Comparison of ENCODE assay signal across 16 mouse cellular contexts in the genomic region with DNA sequence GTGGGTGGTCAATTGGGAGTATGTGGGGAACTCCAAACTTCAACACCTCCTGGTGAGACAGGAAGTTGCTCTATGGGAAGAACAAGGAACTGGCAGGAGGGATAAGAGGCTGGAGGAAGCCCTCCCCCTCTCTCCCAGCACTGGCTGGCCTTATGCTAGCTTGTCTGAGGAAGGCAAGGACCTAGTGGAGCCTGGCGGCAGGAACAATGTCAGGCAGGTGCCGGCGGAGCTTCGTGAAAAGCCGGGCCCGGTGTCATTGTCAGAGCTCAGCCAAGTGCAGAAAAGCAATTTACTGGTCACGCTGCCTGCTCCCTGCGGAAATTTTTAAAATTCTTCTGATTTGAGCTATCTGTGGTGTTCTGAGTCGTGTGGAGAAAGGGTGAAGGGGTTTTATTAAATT. TPM values are rescaled to one million over a fixed set of nuclear protein-coding genes. Genes with fewer than 3 reads are reported as not detected.
DNase-seq lines count a peak whose midpoint lies in the region; ATAC-seq and TF ChIP-seq lines count a peak whose summit lies in the region.
"Had no signal": no experiment of that assay in that cellular context is flagged by ENCODE, and none has a peak within 500 bp of the region (broad histone marks: within the 10 kb centered on the region; RNA-seq: fewer than 3 reads in every experiment).

No protein-coding gene starts in this region.

- no peaks in the 10 kb centered on the region for H3K36me3 ChIP-seq in forebrain, embryonic 11.5 days (ENCODE audit: control insufficient read depth, insufficient read depth, low read length)
- no peaks in the 10 kb centered on the region for H3K36me3 ChIP-seq in forebrain, embryonic 16.5 days (ENCODE audit: control insufficient read depth, insufficient read depth)
- no peaks in the 10 kb centered on the region for H3K36me3 ChIP-seq in lung, embryonic 16.5 days (ENCODE audit: control insufficient read depth, insufficient read depth, low read length)
- H3K36me3 ChIP-seq in midbrain, embryonic 16.5 days (ENCODE audit: control insufficient read depth, insufficient read depth, low read length): no peaks in the 10 kb centered on the region
- no peaks in the 10 kb centered on the region for H3K36me3 ChIP-seq in stomach, postnatal 0 days (ENCODE audit: control insufficient read depth, insufficient read depth, low read length)
- H3K36me3 ChIP-seq: liver, embryonic 15.5 days had no signal

- intact Hi-C loops in left cerebral cortex, postnatal 4 days (cut with DNase I): loop anchor here (10.0 kb wide), 2 partner anchors 179 to 799 kb away; a partner anchor contains a TSS

- WGBS in forebrain, embryonic 11.5 days: 3% methylated on average over 9 of the region's 9 CpGs
- 11% methylated on average over 9 of the region's 9 CpGs for WGBS in forebrain, embryonic 16.5 days
- 30% methylated on average over 9 of the region's 9 CpGs for WGBS in lung, embryonic 16.5 days
- 38% methylated on average over 9 of the region's 9 CpGs for WGBS in lung, adult 2 months
- WGBS in midbrain, embryonic 16.5 days: 5% methylated on average over 9 of the region's 9 CpGs
- WGBS in stomach, postnatal 0 days: 34% methylated on average over 9 of the region's 9 CpGs

- DNase-seq in forebrain, embryonic 11.5 days (ENCODE audit: low spot score): peak; percentile 61
- DNase-seq in lung, adult 2 months: no peak
- DNase-seq in embryo, embryonic 11 days: peak; percentile 47
- DNase-seq in stomach, postnatal 0 days (ENCODE audit: low spot score): no peak
- DNase-seq in left cerebral cortex, postnatal 4 days: no peak
- DNase-seq: cerebellum, postnatal 25 days; kidney, postnatal 36 days; thymus, adult 18-20 months had no signal

- H3K27me3 ChIP-seq in forebrain, embryonic 11.5 days (ENCODE audit: control insufficient read depth, insufficient read depth, low read length): peaks cover 29% of the 10 kb centered on the region
- H3K27me3 ChIP-seq in forebrain, embryonic 16.5 days (replicated peaks; ENCODE audit: control insufficient read depth, insufficient read depth, low read length): peaks cover 6% of the 10 kb centered on the region; the same call in 1 of the 2 replicates
- peaks cover 19% of the 10 kb centered on the region for H3K27me3 ChIP-seq in lung, embryonic 16.5 days (ENCODE audit: control insufficient read depth, insufficient read depth, low read depth, low read length)
- H3K27me3 ChIP-seq in midbrain, embryonic 16.5 days (ENCODE audit: control insufficient read depth, insufficient read depth, low read depth, low read length): peaks cover 5% of the 10 kb centered on the region
- no peaks in the 10 kb centered on the region for H3K27me3 ChIP-seq in stomach, postnatal 0 days (ENCODE audit: control insufficient read depth, insufficient read depth, low read length)

- H3K4me1 ChIP-seq in forebrain, embryonic 11.5 days (replicated peaks; ENCODE audit: control insufficient read depth, insufficient read depth, low read length): peaks cover 15% of the 10 kb centered on the region; the same call in 1 of the 2 replicates
- peaks cover 27% of the 10 kb centered on the region for H3K4me1 ChIP-seq in forebrain, embryonic 16.5 days (replicated peaks; ENCODE audit: control insufficient read depth, insufficient read depth, low read length)
- peaks cover 40% of the 10 kb centered on the region for H3K4me1 ChIP-seq in lung, embryonic 16.5 days (replicated peaks; ENCODE audit: control insufficient read depth, insufficient read depth, low read length)
- H3K4me1 ChIP-seq in lung, adult 2 months (ENCODE audit: control insufficient read depth, insufficient read depth, low read length): peaks cover 4% of the 10 kb centered on the region
- peaks cover 28% of the 10 kb centered on the region for H3K4me1 ChIP-seq in midbrain, embryonic 16.5 days (ENCODE audit: control insufficient read depth, insufficient read depth, low read length)
- peaks cover 5% of the 10 kb centered on the region; the same call in 1 of the 2 replicates for H3K4me1 ChIP-seq in stomach, postnatal 0 days (replicated peaks; ENCODE audit: control insufficient read depth, insufficient read depth)

- H3K4me3 ChIP-seq in forebrain, embryonic 11.5 days (ENCODE audit: low read depth, low read length): no peak overlapping the region
- H3K4me3 ChIP-seq in forebrain, embryonic 16.5 days (replicated peaks; ENCODE audit: low read length): no peak overlapping the region
- H3K4me3 ChIP-seq in lung, embryonic 16.5 days (ENCODE audit: low read length): no peak overlapping the region
- H3K4me3 ChIP-seq in lung, adult 2 months (replicated peaks; ENCODE audit: extremely low read depth, low read depth, low read length): no peak overlapping the region
- H3K4me3 ChIP-seq in midbrain, embryonic 16.5 days (ENCODE audit: low read depth, low read length): no peak overlapping the region
- no peak overlapping the region for H3K4me3 ChIP-seq in stomach, postnatal 0 days (ENCODE audit: low read depth, low read length)
- H3K4me3 ChIP-seq: liver, embryonic 15.5 days had no signal

- no peaks in the 10 kb centered on the region for H3K9me3 ChIP-seq in forebrain, embryonic 11.5 days (ENCODE audit: control insufficient read depth, low read length)
- H3K9me3 ChIP-seq in forebrain, embryonic 16.5 days (ENCODE audit: control insufficient read depth, low read length): no peaks in the 10 kb centered on the region
- no peaks in the 10 kb centered on the region for H3K9me3 ChIP-seq in lung, embryonic 16.5 days (ENCODE audit: control insufficient read depth, low read length)
- no peaks in the 10 kb centered on the region for H3K9me3 ChIP-seq in midbrain, embryonic 16.5 days (replicated peaks; ENCODE audit: control insufficient read depth, low read length, poor library complexity, severe bottlenecking)
- H3K9me3 ChIP-seq in stomach, postnatal 0 days (ENCODE audit: control insufficient read depth, low read length): no peaks in the 10 kb centered on the region
- H3K9me3 ChIP-seq: liver, embryonic 15.5 days had no signal

- TF ChIP-seq CTCF in lung, adult 2 months (IDR thresholded peaks at IDR 0.05; ENCODE audit: insufficient read depth, low read length): no peak
- no peak for TF ChIP-seq CTCF in stomach, postnatal 0 days (IDR thresholded peaks at IDR 0.05; ENCODE audit: low read depth)

- TF ChIP-seq EP300 in stomach, postnatal 0 days (optimal IDR thresholded peaks at IDR 0.05): no peak

- H3K9ac ChIP-seq in forebrain, embryonic 11.5 days (ENCODE audit: low read length): no peak overlapping the region
- H3K9ac ChIP-seq in forebrain, embryonic 16.5 days (replicated peaks; ENCODE audit: low read depth, low read length): no peak overlapping the region
- 0 out of 2 replicates have a peak overlapping the region, but pooled peaks have one; percentile 15 for H3K9ac ChIP-seq in lung, embryonic 16.5 days (ENCODE audit: low read length)
- no peak overlapping the region for H3K9ac ChIP-seq in midbrain, embryonic 16.5 days (ENCODE audit: low read depth, low read length)
- no peak overlapping the region for H3K9ac ChIP-seq in stomach, postnatal 0 days (ENCODE audit: low read length)
- H3K9ac ChIP-seq: liver, embryonic 15.5 days had no signal

- no peak for ATAC-seq in forebrain, embryonic 11.5 days (replicated peaks; ENCODE audit: low FRiP score)
- ATAC-seq in forebrain, embryonic 16.5 days: no peak
- ATAC-seq in lung, embryonic 16.5 days (ENCODE audit: low read depth): no peak
- ATAC-seq in midbrain, embryonic 16.5 days: no peak
- no peak for ATAC-seq in stomach, postnatal 0 days (ENCODE audit: low FRiP score, low TSS enrichment)

- no peak for TF ChIP-seq POLR2A in lung, adult 2 months (IDR thresholded peaks at IDR 0.05; ENCODE audit: borderline replicate concordance, extremely low read depth, low read depth, low read length)

- no peak overlapping the region for H3K27ac ChIP-seq in forebrain, embryonic 11.5 days (ENCODE audit: low read depth, low read length)
- H3K27ac ChIP-seq in forebrain, embryonic 16.5 days (ENCODE audit: low read length): no peak overlapping the region
- peak overlapping the region; percentile 62 for H3K27ac ChIP-seq in lung, embryonic 16.5 days (ENCODE audit: low read length)
- H3K27ac ChIP-seq in midbrain, embryonic 16.5 days (ENCODE audit: low read length): no peak overlapping the region
- H3K27ac ChIP-seq in stomach, postnatal 0 days (replicated peaks): no peak overlapping the region
- H3K27ac ChIP-seq: liver, embryonic 15.5 days had no signal

- no peak overlapping the region for H3K4me2 ChIP-seq in forebrain, embryonic 11.5 days (ENCODE audit: low read depth, low read length, severe bottlenecking)
- no peak overlapping the region for H3K4me2 ChIP-seq in forebrain, embryonic 16.5 days (ENCODE audit: low read length)
- 0 out of 2 replicates have a peak overlapping the region, but pooled peaks have one; percentile 0 for H3K4me2 ChIP-seq in lung, embryonic 16.5 days (ENCODE audit: low read depth, low read length)
- peak overlapping the region; percentile 15; the same call in 1 of the 2 replicates for H3K4me2 ChIP-seq in midbrain, embryonic 16.5 days (ENCODE audit: low read length)
- H3K4me2 ChIP-seq in stomach, postnatal 0 days (replicated peaks; ENCODE audit: low read depth): no peak overlapping the region
- H3K4me2 ChIP-seq: liver, embryonic 15.5 days had no signal

RNA-seq across cellular contexts. Expression of a gene that starts 3.3 kb away (rescaled TPM):
- 2.7 and 4.1 TPM in 2 replicates for polyA plus RNA-seq in forebrain, embryonic 11.5 days (2014; fragmentation: Nextera tagmentation; extraction: Ambion mirVana)
- polyA plus RNA-seq in forebrain, embryonic 16.5 days (2015; fragmentation: Nextera tagmentation; extraction: Ambion mirVana): 3.8 and 4.3 TPM in 2 replicates
- 10.8 and 11.3 TPM in 2 replicates for polyA plus RNA-seq in lung, embryonic 16.5 days (2015; fragmentation: Nextera tagmentation; extraction: Ambion mirVana)
- polyA plus RNA-seq in lung, adult 2 months (2012; rRNA removed): 6.6 and 7.1 TPM in 2 replicates
- 2.7 and 4.8 TPM in 2 replicates for polyA plus RNA-seq in midbrain, embryonic 16.5 days (2015; fragmentation: Nextera tagmentation; extraction: Ambion mirVana)
- 1.4 and 2.3 TPM in 2 replicates for polyA plus RNA-seq in stomach, postnatal 0 days (2015; fragmentation: Nextera tagmentation; extraction: Ambion mirVana)
- 1 to 10 TPM; 7.4 to 8.4 TPM for total RNA-seq in left cerebral cortex, postnatal 4 days (2021)
- total RNA-seq: G1E had no signal
- polyA plus RNA-seq: G1E had no signal

RNA-seq across cellular contexts. Expression of a gene that starts 19.1 kb away (rescaled TPM):
- polyA plus RNA-seq in forebrain, embryonic 11.5 days (2014; fragmentation: Nextera tagmentation; extraction: Ambion mirVana): 1,065 and 1,104 TPM in 2 replicates
- 479 and 511 TPM in 2 replicates for polyA plus RNA-seq in forebrain, embryonic 16.5 days (2015; fragmentation: Nextera tagmentation; extraction: Ambion mirVana)
- 736 and 786 TPM in 2 replicates for polyA plus RNA-seq in lung, embryonic 16.5 days (2015; fragmentation: Nextera tagmentation; extraction: Ambion mirVana)
- polyA plus RNA-seq in lung, adult 2 months (2012; rRNA removed): 43.1 and 74.9 TPM in 2 replicates
- 349 and 380 TPM in 2 replicates for polyA plus RNA-seq in midbrain, embryonic 16.5 days (2015; fragmentation: Nextera tagmentation; extraction: Ambion mirVana)
- 343 and 356 TPM in 2 replicates for polyA plus RNA-seq in stomach, postnatal 0 days (2015; fragmentation: Nextera tagmentation; extraction: Ambion mirVana)
- total RNA-seq in left cerebral cortex, postnatal 4 days (2021): 100 to 1,000 TPM; 303 to 338 TPM

RNA-seq across cellular contexts. Expression of a gene that starts 59.5 kb away (rescaled TPM):
- polyA plus RNA-seq in forebrain, embryonic 11.5 days (2014; fragmentation: Nextera tagmentation; extraction: Ambion mirVana): not detected in 2 replicates
- not detected in 2 replicates for polyA plus RNA-seq in forebrain, embryonic 16.5 days (2015; fragmentation: Nextera tagmentation; extraction: Ambion mirVana)
- polyA plus RNA-seq in lung, embryonic 16.5 days (2015; fragmentation: Nextera tagmentation; extraction: Ambion mirVana): not detected in 2 replicates
- not detected in 2 replicates for polyA plus RNA-seq in lung, adult 2 months (2012; rRNA removed)
- polyA plus RNA-seq in midbrain, embryonic 16.5 days (2015; fragmentation: Nextera tagmentation; extraction: Ambion mirVana): 0.85 and 0.89 TPM in 2 replicates
- not detected in 2 replicates for polyA plus RNA-seq in stomach, postnatal 0 days (2015; fragmentation: Nextera tagmentation; extraction: Ambion mirVana)
- not detected for total RNA-seq in left cerebral cortex, postnatal 4 days (2021)
- total RNA-seq: G1E; heart, adult 8-10 months; left cerebral cortex, postnatal 10 days had no signal
- polyA plus RNA-seq: liver, embryonic 15.5 days; spleen, adult 2 months had no signal

Comparison
In these comparisons a context has a peak if more than half of its experiments do, and no peak if none do; other contexts are left out.
1. DNase-seq: peak in forebrain, embryonic 11.5 days (single experiment) and embryo, embryonic 11 days (single experiment); none in lung, adult 2 months (single experiment), stomach, postnatal 0 days (single experiment) and left cerebral cortex, postnatal 4 days (single experiment).
2. H3K4me2 ChIP-seq: peak in lung, embryonic 16.5 days (single experiment) and midbrain, embryonic 16.5 days (single experiment); none in forebrain, embryonic 11.5 days (single experiment), forebrain, embryonic 16.5 days (single experiment) and stomach, postnatal 0 days (single experiment).